8 mouse cellular contexts compared by ENCODE assay signal in the genomic region with DNA sequence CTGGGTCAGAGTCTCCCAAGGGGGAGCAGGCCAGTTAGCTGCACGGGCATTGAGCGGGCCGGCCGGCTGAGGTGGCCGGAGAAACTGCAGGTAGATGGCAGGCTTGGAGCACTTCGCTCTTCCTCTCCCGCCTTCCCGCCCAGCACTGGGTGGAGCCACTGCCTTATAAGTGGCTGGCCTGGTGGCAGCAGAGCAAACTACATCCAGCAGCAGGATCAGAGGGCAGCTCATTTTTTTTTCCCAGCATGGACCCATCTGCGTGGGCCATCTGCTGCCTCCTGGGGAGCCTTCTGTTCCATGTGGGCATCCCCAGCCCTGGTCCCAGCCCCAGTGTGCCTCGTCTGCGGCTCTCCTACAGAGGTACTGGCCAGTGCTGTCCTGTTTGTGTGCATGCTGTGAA. TPM values are rescaled to one million over a fixed set of nuclear protein-coding genes. Genes with fewer than 3 reads are reported as not detected.
DNase-seq lines count a peak whose midpoint lies in the region; ATAC-seq and TF ChIP-seq lines count a peak whose summit lies in the region.
"Had no signal": no experiment of that assay in that cellular context is flagged by ENCODE, and none has a peak within 500 bp of the region (broad histone marks: within the 10 kb centered on the region; RNA-seq: fewer than 3 reads in every experiment).

Gene Sema3g (plus strand): TSS at position 195 of the 400 bp plus-strand sequence.

- H3K4me2 ChIP-seq in embryonic facial prominence, embryonic 14.5 days (ENCODE audit: low read depth, low read length): peak within 1 kb of the TSS; percentile 38; the same call in 1 of the 2 replicates
- peak within 1 kb of the TSS; percentile 29; the same call in 1 of the 2 replicates for H3K4me2 ChIP-seq in limb, embryonic 11.5 days (ENCODE audit: low read depth, severe bottlenecking)
- 0 out of 2 replicates have a peak within 1 kb of the TSS, but pooled peaks have one; percentile 7 for H3K4me2 ChIP-seq in midbrain, embryonic 12.5 days (replicated peaks)

- no peak within 1 kb of the TSS for H3K4me3 ChIP-seq in ES-E14 (ENCODE audit: insufficient read depth in 1 of 2, low read depth in 1 of 2, low read length in 2 of 2, poor library complexity in 1 of 2, severe bottlenecking in 1 of 2)
- 0 out of 2 replicates have a peak within 1 kb of the TSS, but pooled peaks have one; percentile 3 for H3K4me3 ChIP-seq in embryonic facial prominence, embryonic 14.5 days (ENCODE audit: low read depth, low read length)
- H3K4me3 ChIP-seq in limb, embryonic 11.5 days (ENCODE audit: low read depth, low read length): no peak within 1 kb of the TSS
- no peak within 1 kb of the TSS for H3K4me3 ChIP-seq in midbrain, embryonic 12.5 days

- no peak within 1 kb of the TSS for H3K27ac ChIP-seq in ES-E14 (ENCODE audit: insufficient read depth, low read depth, low read length, poor library complexity, severe bottlenecking)
- H3K27ac ChIP-seq in embryonic facial prominence, embryonic 14.5 days (replicated peaks; ENCODE audit: low read depth, low read length): 0 out of 2 replicates have a peak within 1 kb of the TSS, but pooled peaks have one; percentile 21
- no peak within 1 kb of the TSS for H3K27ac ChIP-seq in limb, embryonic 11.5 days (replicated peaks; ENCODE audit: low read depth, low read length)
- H3K27ac ChIP-seq in midbrain, embryonic 12.5 days (replicated peaks): 0 out of 2 replicates have a peak within 1 kb of the TSS, but pooled peaks have one; percentile 49
- H3K27ac ChIP-seq: macrophage had no signal

- H3K9ac ChIP-seq in ES-E14 (ENCODE audit: insufficient read depth, low read depth, low read length, poor library complexity, severe bottlenecking): no peak within 1 kb of the TSS
- H3K9ac ChIP-seq in embryonic facial prominence, embryonic 14.5 days (ENCODE audit: low read depth, low read length): peak within 1 kb of the TSS; percentile 45
- peak within 1 kb of the TSS; percentile 49; the same call in 1 of the 2 replicates for H3K9ac ChIP-seq in limb, embryonic 11.5 days (ENCODE audit: low read length)
- no peak within 1 kb of the TSS for H3K9ac ChIP-seq in midbrain, embryonic 12.5 days (replicated peaks)

- in situ Hi-C loops in ES-E14 (cut with MboI; ENCODE audit: low sequenced_read_pairs in 2 of 2, unreplicated experiment in 2 of 2): no loop called here

- intact Hi-C loops in heart, postnatal 36 days (cut with DNase I): loop anchor here (5.0 to 10.0 kb wide), 2 partner anchors 110 to 867 kb away; partner anchors contain the start of genes Dph3 and Oxnad1

- peaks cover 0 to 3% of the 10 kb centered on the region in 2 experiments; a peak in 1 of 4 replicates for H3K4me1 ChIP-seq in ES-E14 (ENCODE audit: control insufficient read depth in 2 of 2, insufficient read depth in 2 of 2, low read length in 2 of 2, poor library complexity in 1 of 2)
- H3K4me1 ChIP-seq in embryonic facial prominence, embryonic 14.5 days (ENCODE audit: control insufficient read depth, insufficient read depth, low read length): peaks cover 10% of the 10 kb centered on the region; the same call in 1 of the 2 replicates
- H3K4me1 ChIP-seq in limb, embryonic 11.5 days (ENCODE audit: control insufficient read depth, insufficient read depth, low read length): peaks cover 7% of the 10 kb centered on the region; the same call in 1 of the 2 replicates
- H3K4me1 ChIP-seq in midbrain, embryonic 12.5 days: peaks cover 11% of the 10 kb centered on the region

- DNase-seq in ES-E14 (ENCODE audit: low read depth, low spot score): no peak
- DNase-seq in adrenal gland, postnatal 25 days: peak; percentile 56
- DNase-seq in embryonic facial prominence, embryonic 14.5 days (ENCODE audit: low spot score): peak; percentile 68
- peak; percentile 57 to 62 for DNase-seq in heart, postnatal 36 days
- DNase-seq in limb, embryonic 11.5 days (ENCODE audit: low spot score): peak; percentile 77
- DNase-seq in testis, postnatal 14 days (ENCODE audit: low spot score): peak; percentile 46

- 12% methylated on average over 11 of the region's 11 CpGs for WGBS in embryonic facial prominence, embryonic 14.5 days
- 7% methylated on average over 11 of the region's 11 CpGs for WGBS in limb, embryonic 11.5 days
- 12% methylated on average over 11 of the region's 11 CpGs for WGBS in midbrain, embryonic 12.5 days

- H3K9me3 ChIP-seq in ES-E14 (ENCODE audit: control insufficient read depth, insufficient read depth, low read depth, low read length): no peaks in the 10 kb centered on the region
- no peaks in the 10 kb centered on the region for H3K9me3 ChIP-seq in embryonic facial prominence, embryonic 14.5 days (ENCODE audit: control insufficient read depth, low read length)
- no peaks in the 10 kb centered on the region for H3K9me3 ChIP-seq in limb, embryonic 11.5 days (ENCODE audit: control insufficient read depth, low read length)
- H3K9me3 ChIP-seq in midbrain, embryonic 12.5 days: no peaks in the 10 kb centered on the region

- no peaks in the 10 kb centered on the region for H3K36me3 ChIP-seq in ES-E14 (ENCODE audit: control insufficient read depth, insufficient read depth, low read length, poor library complexity, severe bottlenecking)
- H3K36me3 ChIP-seq in embryonic facial prominence, embryonic 14.5 days (ENCODE audit: control insufficient read depth, insufficient read depth, low read length): no peaks in the 10 kb centered on the region
- no peaks in the 10 kb centered on the region for H3K36me3 ChIP-seq in limb, embryonic 11.5 days (ENCODE audit: control insufficient read depth, insufficient read depth, low read length)
- H3K36me3 ChIP-seq in midbrain, embryonic 12.5 days: no peaks in the 10 kb centered on the region

- ATAC-seq in embryonic facial prominence, embryonic 14.5 days (ENCODE audit: low read depth): peak; percentile 75
- peak; percentile 65; the same call in 1 of the 2 replicates for ATAC-seq in limb, embryonic 11.5 days (ENCODE audit: insufficient number of reproducible peaks, low FRiP score, low TSS enrichment, low read depth)
- peak; percentile 50 for ATAC-seq in midbrain, embryonic 12.5 days (ENCODE audit: low FRiP score, low read depth)

- H3K27me3 ChIP-seq in embryonic facial prominence, embryonic 14.5 days (replicated peaks; ENCODE audit: control insufficient read depth, insufficient read depth, low read length): no peaks in the 10 kb centered on the region
- H3K27me3 ChIP-seq in limb, embryonic 11.5 days (ENCODE audit: control insufficient read depth, insufficient read depth, low read length): no peaks in the 10 kb centered on the region
- peaks cover 6% of the 10 kb centered on the region; the same call in 1 of the 2 replicates for H3K27me3 ChIP-seq in midbrain, embryonic 12.5 days

TF ChIP-seq in ES-E14, 5 proteins besides CTCF, POLR2A, EP300 and RAD21:
- TF ChIP-seq MAFK (IDR thresholded peaks at IDR 0.05; ENCODE audit: insufficient read depth, low read depth, low read length) (no peak), ZNF384 (IDR thresholded peaks at IDR 0.05; ENCODE audit: low read depth, low read length) (peak; percentile 50; the same call in 1 of the 2 replicates)

RNA-seq across cellular contexts. Expression of gene Sema3g, which starts in this region (rescaled TPM):
- total RNA-seq in ES-E14 (2012; rRNA removed): 0.22 and 0.37 TPM in 2 replicates
- total RNA-seq in adrenal gland, postnatal 25 days (2021): 6.3 and 7.5 TPM in 2 replicates
- 0.51 and 0.54 TPM in 2 replicates for polyA plus RNA-seq in embryonic facial prominence, embryonic 14.5 days (2014; fragmentation: Nextera tagmentation; extraction: Ambion mirVana)
- 10 to 100 TPM; 14.2 to 18.3 TPM for total RNA-seq in heart, postnatal 36 days (2021)
- 0.09 and 0.20 TPM in 2 replicates for polyA plus RNA-seq in limb, embryonic 11.5 days (2014; fragmentation: Nextera tagmentation; extraction: Ambion mirVana)
- polyA plus RNA-seq in midbrain, embryonic 12.5 days (2016; fragmentation: Nextera tagmentation; extraction: Ambion mirVana): 0.69 and 1.1 TPM in 2 replicates
- polyA plus RNA-seq: macrophage had no signal

Comparison
In these comparisons a context has a peak if more than half of its experiments do, and no peak if none do; other contexts are left out.
1. Peak in DNase-seq, ATAC-seq, H3K4me3 ChIP-seq, H3K27ac ChIP-seq, H3K9ac ChIP-seq and H3K4me2 ChIP-seq in embryonic facial prominence, embryonic 14.5 days; RNA of the gene not detected or under 1 TPM.
2. Peak in DNase-seq, ATAC-seq, H3K9ac ChIP-seq and H3K4me2 ChIP-seq in limb, embryonic 11.5 days; RNA of the gene not detected or under 1 TPM.